Mouse (Mus musculus) forebrain, postnatal 0 days (tissue): Measurements from ENCODE around the gene Zfp280b. TPM values are rescaled to one million over a fixed set of nuclear protein-coding genes. Genes with fewer than 3 reads are reported as not detected.
A peak's percentile ranks its signal among the peaks of the same experiment; 100 is the strongest.

Source experiments
- ATAC-seq: fragments of 200-750 bp; cut with Nextera tagmentation; 2 replicates; pipeline ENCODE4 v1.8.0; 2017; ENCODE audit warnings: mild to moderate bottlenecking, moderate library complexity
- DNase-seq: peaks from one replicate; pipeline ENCODE4 v3.0.0-alpha.2; 2015
- H3K27ac ChIP-seq: fragments of 300-500 bp; sonication (generic); 2 replicates; pipeline ENCODE4 v1.5.1; 2014; ENCODE audit warnings: low read depth, mild to moderate bottlenecking, antibody characterized with exemption, low read length, moderate library complexity, mixed read lengths
- H3K27me3 ChIP-seq: fragments of 300-500 bp; sonication (generic); 2 replicates; pipeline ENCODE4 v1.6.1; 2014; ENCODE audit warnings: mild to moderate bottlenecking, low read length, mixed read lengths; ENCODE audit not compliant: insufficient read depth
- H3K36me3 ChIP-seq: fragments of 300-500 bp; sonication (generic); 2 replicates; pipeline ENCODE4 v1.6.1; 2014; ENCODE audit warnings: mild to moderate bottlenecking, moderate library complexity; ENCODE audit not compliant: insufficient read depth
- H3K4me1 ChIP-seq: fragments of 300-500 bp; sonication (generic); 2 replicates; pipeline ENCODE4 v1.6.1; 2014; ENCODE audit warnings: antibody characterized with exemption; ENCODE audit not compliant: insufficient read depth
- H3K4me2 ChIP-seq: fragments of 300-500 bp; sonication (generic); 2 replicates; pipeline ENCODE4 v1.6.1; 2014; ENCODE audit warnings: low read depth, mild to moderate bottlenecking, moderate library complexity
- H3K4me3 ChIP-seq: fragments of 300-500 bp; sonication (generic); 2 replicates; pipeline ENCODE4 v1.5.1; 2014; ENCODE audit warnings: low read depth, low read length, mixed read lengths
- H3K9ac ChIP-seq: fragments of 300-500 bp; sonication (generic); 2 replicates; pipeline ENCODE4 v1.6.1; 2014; ENCODE audit warnings: mild to moderate bottlenecking
- H3K9me3 ChIP-seq: fragments of 300-500 bp; sonication (generic); 2 replicates; pipeline ENCODE4 v1.6.1; 2016; ENCODE audit warnings: low read length
- CTCF ChIP-seq: sonication (generic); IDR thresholded peaks from 2 replicates; pipeline ENCODE4 v1.5.1; 2016; ENCODE audit warnings: antibody characterized with exemption, control low read depth, low read depth
- WGBS: fragments of 180-500 bp; shearing (Covaris S2); extraction: QIAGEN DNeasy Blood & Tissue Kit; methylation state at CpG from one replicate; pipeline ENCODE4 v1.1.7; 2014; 5-methylcytosine and 5-hydroxymethylcytosine counted together
- polyA plus RNA-seq: library from polyadenylated mRNA; unstranded; fragments of >200 nt; fragmentation: Nextera tagmentation; extraction: Ambion mirVana; gene quantifications from 2 replicates; pipeline ENCODE4 v1.2.1, GENCODE M21; 2015
- total RNA-seq: library from RNA; depleted of rRNA; stranded (reverse); fragments of >200 nt; gene quantifications from 2 replicates; pipeline ENCODE4 v1.2.3, GENCODE M21; 2014

The Zfp280b gene
- total and polyA plus RNA-seq, 2 experiments from 2014 or later: 7.9 to 9.0 TPM

DNA sequence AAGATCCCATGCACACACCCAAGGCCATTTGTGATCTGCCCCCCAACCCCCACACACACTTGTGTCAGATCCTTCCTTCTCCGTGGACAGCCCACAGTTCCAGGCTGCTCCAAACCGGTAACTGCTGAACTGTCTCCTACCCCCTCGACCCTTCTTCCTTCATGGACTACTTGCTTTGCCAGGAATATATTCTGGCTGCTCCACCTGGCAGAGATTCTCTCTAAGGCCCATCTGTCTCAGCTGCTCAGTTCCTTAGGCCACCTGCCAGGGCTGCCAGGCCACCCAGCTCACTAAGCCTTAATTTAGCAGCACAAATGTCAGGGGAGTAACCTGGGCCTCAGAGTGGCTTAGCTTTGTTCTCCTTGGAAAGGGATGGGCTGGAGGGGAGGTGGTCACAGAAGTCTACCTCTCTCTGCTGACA lies 30.3 kb upstream of the Zfp280b start:
- no peaks in the 10 kb centered on the region for H3K9me3 ChIP-seq
- 0 out of 2 replicates have a peak, but pooled peaks cover 3% of the 10 kb centered on the region for H3K4me1 ChIP-seq
- peak; percentile 24 for DNase-seq
- no peak overlapping the region for H3K9ac ChIP-seq
- H3K4me2 ChIP-seq: no peak overlapping the region
- no peaks in the 10 kb centered on the region for H3K36me3 ChIP-seq
- no peak; the same call in 1 of the 2 replicates for ATAC-seq
- no peak for TF ChIP-seq CTCF
- no peak overlapping the region for H3K27ac ChIP-seq
- no peaks in the 10 kb centered on the region for H3K27me3 ChIP-seq
- no peak overlapping the region for H3K4me3 ChIP-seq
- WGBS: 12% methylated on average over 3 of the region's 3 CpGs

GRCm38 (mm10) chr10:76002615-76003014 lies 29.8 kb upstream of the Zfp280b start:
- no peak for TF ChIP-seq CTCF
- Histone ChIP-seq H3K9ac (no peak overlapping the region), H3K9me3 (no peaks in the 10 kb centered on the region), H3K27me3 (no peaks in the 10 kb centered on the region), H3K4me2 (no peak overlapping the region), H3K4me1 (0 out of 2 replicates have a peak, but pooled peaks cover 3% of the 10 kb centered on the region), H3K36me3 (no peaks in the 10 kb centered on the region), H3K4me3 (no peak overlapping the region), H3K27ac (no peak overlapping the region)
- DNase-seq (no peak), ATAC-seq (no peak)
- WGBS: 18% methylated on average over 2 of the region's 2 CpGs

DNA sequence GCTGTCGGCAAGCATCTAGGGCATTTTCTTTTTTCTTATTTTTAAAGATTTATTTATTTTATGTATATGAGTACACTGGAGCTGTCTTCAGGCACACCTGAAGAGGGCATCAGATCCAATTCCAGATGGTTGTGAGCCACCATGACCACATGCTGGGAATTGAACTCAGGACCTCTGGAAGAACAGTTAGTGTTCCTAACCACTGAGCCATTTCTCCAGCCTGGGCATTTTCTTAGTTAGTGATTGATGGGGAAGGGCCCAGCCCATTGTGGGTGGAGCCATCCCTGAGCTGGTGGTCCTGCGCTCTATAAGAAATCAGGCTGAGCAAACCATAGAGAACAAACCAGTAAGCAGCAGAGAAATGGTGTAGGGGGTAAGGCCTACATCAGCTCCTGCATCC lies 29.2 kb upstream of the Zfp280b start:
- ATAC-seq: no peak
- Histone ChIP-seq H3K4me3 (no peak overlapping the region), H3K27me3 (no peaks in the 10 kb centered on the region), H3K27ac (no peak overlapping the region), H3K4me2 (no peak overlapping the region), H3K36me3 (no peaks in the 10 kb centered on the region), H3K4me1 (0 out of 2 replicates have a peak, but pooled peaks cover 3% of the 10 kb centered on the region), H3K9ac (no peak overlapping the region), H3K9me3 (no peaks in the 10 kb centered on the region)
- WGBS: 87% methylated on average over 2 of the region's 2 CpGs
- TF ChIP-seq CTCF: no peak
- no peak for DNase-seq

DNA sequence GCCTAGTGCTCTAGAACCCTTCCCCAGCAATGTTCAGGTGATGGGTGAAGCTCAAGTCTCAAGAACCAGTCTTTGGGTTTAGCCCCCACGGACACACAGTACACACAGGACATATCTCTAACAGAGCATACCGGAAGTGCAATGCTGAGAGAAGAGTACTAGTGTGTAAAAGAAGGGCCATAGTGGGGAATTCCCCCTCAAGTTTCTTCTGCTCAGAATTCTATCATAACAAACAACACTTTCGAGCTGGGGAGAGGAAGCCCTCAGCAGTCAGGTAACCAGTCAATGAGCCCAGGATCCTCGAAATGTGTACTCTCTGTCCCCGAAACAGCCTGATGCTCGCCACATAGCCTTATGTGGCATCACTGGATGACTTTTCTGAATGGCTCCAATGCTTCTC lies 26.1 kb upstream of the Zfp280b start:
- WGBS: 88% methylated on average over 6 of the region's 6 CpGs
- Histone ChIP-seq H3K27me3 (no peaks in the 10 kb centered on the region), H3K4me3 (no peak overlapping the region), H3K4me1 (0 out of 2 replicates have a peak, but pooled peaks cover 3% of the 10 kb centered on the region), H3K36me3 (no peaks in the 10 kb centered on the region), H3K9ac (no peak overlapping the region), H3K9me3 (no peaks in the 10 kb centered on the region), H3K4me2 (no peak overlapping the region), H3K27ac (no peak overlapping the region)
- ATAC-seq: no peak
- DNase-seq: no peak
- TF ChIP-seq CTCF: no peak

DNA sequence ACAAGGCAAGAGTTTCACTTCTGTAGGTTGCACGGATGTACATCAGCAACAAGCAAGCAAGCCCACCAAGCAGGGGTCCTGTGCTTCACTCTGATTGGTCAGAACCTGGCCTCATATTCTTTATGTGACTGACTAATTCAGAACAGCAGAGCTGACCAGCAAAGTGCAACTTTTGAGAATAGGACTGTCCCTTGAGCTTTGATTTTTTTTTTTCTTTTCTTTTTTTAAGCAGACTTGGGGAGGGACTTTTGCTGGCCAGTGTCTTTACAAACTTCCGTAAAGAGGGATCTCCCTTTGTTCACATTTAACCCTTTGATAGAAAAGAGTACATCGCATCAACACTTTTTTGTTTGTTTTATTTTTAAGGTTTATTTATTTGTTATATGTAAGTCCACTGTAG lies 22.6 kb upstream of the Zfp280b start:
- Histone ChIP-seq H3K9ac (no peak overlapping the region), H3K27me3 (no peaks in the 10 kb centered on the region), H3K9me3 (no peaks in the 10 kb centered on the region), H3K4me2 (no peak overlapping the region), H3K36me3 (no peaks in the 10 kb centered on the region), H3K27ac (no peak overlapping the region), H3K4me3 (no peak overlapping the region), H3K4me1 (no peaks in the 10 kb centered on the region)
- TF ChIP-seq CTCF: no peak
- DNase-seq: no peak
- WGBS: 72% methylated on average over 3 of the region's 3 CpGs
- no peak for ATAC-seq

- no peak overlapping the region for H3K4me3 ChIP-seq
- no peak overlapping the region for H3K9ac ChIP-seq
- H3K27me3 ChIP-seq: no peaks in the 10 kb centered on the region
- no peaks in the 10 kb centered on the region for H3K4me1 ChIP-seq
- H3K4me2 ChIP-seq: no peak overlapping the region
- WGBS: 55% methylated on average over 6 of the region's 6 CpGs
- peak; percentile 31 for DNase-seq
- H3K27ac ChIP-seq: no peak overlapping the region
- no peak for ATAC-seq
- TF ChIP-seq CTCF: no peak
- no peaks in the 10 kb centered on the region for H3K9me3 ChIP-seq
- no peaks in the 10 kb centered on the region for H3K36me3 ChIP-seq
Observed at GRCm38 (mm10) chr10:76012922-76013321, 19.5 kb upstream of the Zfp280b start.

DNA sequence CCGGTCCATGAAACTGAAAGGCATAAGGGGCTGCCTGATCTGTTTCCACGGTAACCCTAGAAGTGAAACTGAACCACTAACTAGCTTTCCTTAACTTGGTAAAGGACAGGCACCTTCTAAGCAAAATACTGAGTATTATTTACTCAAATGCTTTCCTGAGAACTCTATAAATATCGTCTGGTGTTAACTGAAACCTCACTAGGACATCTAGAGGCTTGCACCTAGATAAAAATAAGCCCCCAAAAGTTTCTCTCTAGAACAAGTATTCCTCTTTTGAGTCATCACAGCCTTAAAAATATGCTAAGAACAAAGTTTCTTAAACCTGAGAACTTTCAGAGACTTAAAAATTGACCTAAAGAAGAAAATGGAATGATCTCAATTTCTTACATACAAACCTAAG lies 15.6 kb upstream of the Zfp280b start:
- Histone ChIP-seq H3K27ac (no peak overlapping the region), H3K4me3 (no peak overlapping the region), H3K9me3 (no peaks in the 10 kb centered on the region), H3K4me2 (no peak overlapping the region), H3K4me1 (no peaks in the 10 kb centered on the region), H3K9ac (no peak overlapping the region), H3K36me3 (no peaks in the 10 kb centered on the region), H3K27me3 (no peaks in the 10 kb centered on the region)
- no peak for TF ChIP-seq CTCF
- ATAC-seq: no peak
- 85% methylated on average over 3 of the region's 3 CpGs for WGBS
- no peak for DNase-seq
